Mouse (Mus musculus): ENCODE measurements around the gene Thtpa. TPM values are rescaled to one million over a fixed set of nuclear protein-coding genes. Genes with fewer than 3 reads are reported as not detected.

Gene Thtpa
- polyA plus RNA-seq, 1 experiment from 2014 or later: 12.4 TPM

DNA sequence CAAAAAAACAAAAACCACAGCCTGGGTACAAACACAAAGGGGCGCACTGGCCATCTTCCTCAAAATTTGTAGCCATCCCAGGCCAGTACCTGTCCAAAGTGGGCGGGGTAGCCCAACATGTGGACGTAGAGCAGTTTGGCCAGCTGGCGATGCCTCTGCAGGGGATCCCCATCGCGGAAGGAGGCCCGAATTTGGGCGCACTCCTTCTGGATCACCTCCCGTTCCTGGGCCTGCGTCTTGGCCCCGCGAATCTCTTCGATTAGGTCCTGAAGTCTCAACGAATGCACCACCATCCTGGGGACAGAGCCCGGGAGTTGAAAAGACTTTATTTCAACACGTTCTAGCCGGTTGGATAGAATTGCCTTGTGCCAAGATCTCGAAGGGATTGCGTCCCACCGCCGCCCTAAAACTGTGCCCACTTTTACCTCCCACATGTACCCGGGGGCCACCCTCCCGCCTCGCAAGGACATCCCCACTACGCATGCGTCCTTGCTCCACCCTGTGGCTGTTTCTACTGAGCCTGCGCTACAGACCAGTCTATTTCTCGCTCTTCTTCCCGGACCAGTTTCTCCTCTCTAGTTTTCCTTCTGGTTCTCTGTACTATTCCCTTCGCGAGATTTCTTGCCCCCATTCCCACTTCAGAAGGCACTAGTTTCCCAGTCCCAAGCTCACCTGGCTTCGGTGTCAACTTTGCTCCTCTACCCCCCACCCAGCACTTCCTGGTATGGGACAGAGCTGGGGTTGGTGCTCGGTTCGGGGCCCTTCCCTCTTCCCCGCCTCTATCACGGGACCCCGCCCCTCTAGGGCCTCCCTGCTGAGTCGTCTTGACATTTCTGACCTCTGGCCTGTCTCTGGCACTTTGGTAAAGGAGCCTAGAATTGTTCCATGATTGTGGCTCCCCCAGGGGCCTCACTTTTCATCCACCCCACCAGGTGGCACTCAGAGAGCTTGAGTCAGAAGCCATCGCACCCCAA is 11.5 kb downstream of the Thtpa start, which contains the start of gene Ap1g2:
Gene Ap1g2 (minus strand): TSS at position 758 of the 974 bp plus-strand sequence.
- peak; percentile 80 for ATAC-seq (replicated peaks; ENCODE audit: insufficient number of reproducible peaks, low FRiP score, low TSS enrichment)
- Histone ChIP-seq H3K4me1 (ENCODE audit: control insufficient read depth, insufficient read depth, low read length) (peaks cover 8% of the 10 kb centered on the region), H3K27ac (ENCODE audit: low read depth, low read length) (peak within 1 kb of the TSS; percentile 8; the same call in 1 of the 2 replicates), H3K27me3 (ENCODE audit: control insufficient read depth, insufficient read depth, low read length) (peaks cover 30% of the 10 kb centered on the region), H3K9me3 (replicated peaks; ENCODE audit: control insufficient read depth, low read length) (no peaks in the 10 kb centered on the region), H3K9ac (ENCODE audit: low read depth, low read length) (peak within 1 kb of the TSS; percentile 72), H3K36me3 (ENCODE audit: control insufficient read depth, insufficient read depth, low read length) (no peaks in the 10 kb centered on the region), H3K4me2 (peak within 1 kb of the TSS; percentile 98), H3K4me3 (ENCODE audit: low read depth, low read length) (peak within 1 kb of the TSS; percentile 56)
- under 1% methylated on average over 39 of the region's 39 CpGs for WGBS (ENCODE audit: insufficient replicate concordance)

- H3K36me3 ChIP-seq (ENCODE audit: control insufficient read depth, insufficient read depth, low read length): no peaks in the 10 kb centered on the region
- ATAC-seq (replicated peaks; ENCODE audit: insufficient number of reproducible peaks, low FRiP score, low TSS enrichment): no peak
- no peaks in the 10 kb centered on the region for H3K9me3 ChIP-seq (replicated peaks; ENCODE audit: control insufficient read depth, low read length)
- H3K9ac ChIP-seq (ENCODE audit: low read depth, low read length): no peak overlapping the region
- H3K27me3 ChIP-seq (ENCODE audit: control insufficient read depth, insufficient read depth, low read length): peaks cover 39% of the 10 kb centered on the region
- H3K27ac ChIP-seq (ENCODE audit: low read depth, low read length): no peak overlapping the region
- H3K4me3 ChIP-seq (ENCODE audit: low read depth, low read length): no peak overlapping the region
- H3K4me2 ChIP-seq: peak overlapping the region; percentile 98
- WGBS (ENCODE audit: insufficient replicate concordance): 72% methylated on average over 8 of the region's 8 CpGs
- H3K4me1 ChIP-seq (ENCODE audit: control insufficient read depth, insufficient read depth, low read length): peaks cover 8% of the 10 kb centered on the region
Measured at GRCm38 (mm10) chr14:55106990-55107389, 12.4 kb downstream of the Thtpa start.

DNA sequence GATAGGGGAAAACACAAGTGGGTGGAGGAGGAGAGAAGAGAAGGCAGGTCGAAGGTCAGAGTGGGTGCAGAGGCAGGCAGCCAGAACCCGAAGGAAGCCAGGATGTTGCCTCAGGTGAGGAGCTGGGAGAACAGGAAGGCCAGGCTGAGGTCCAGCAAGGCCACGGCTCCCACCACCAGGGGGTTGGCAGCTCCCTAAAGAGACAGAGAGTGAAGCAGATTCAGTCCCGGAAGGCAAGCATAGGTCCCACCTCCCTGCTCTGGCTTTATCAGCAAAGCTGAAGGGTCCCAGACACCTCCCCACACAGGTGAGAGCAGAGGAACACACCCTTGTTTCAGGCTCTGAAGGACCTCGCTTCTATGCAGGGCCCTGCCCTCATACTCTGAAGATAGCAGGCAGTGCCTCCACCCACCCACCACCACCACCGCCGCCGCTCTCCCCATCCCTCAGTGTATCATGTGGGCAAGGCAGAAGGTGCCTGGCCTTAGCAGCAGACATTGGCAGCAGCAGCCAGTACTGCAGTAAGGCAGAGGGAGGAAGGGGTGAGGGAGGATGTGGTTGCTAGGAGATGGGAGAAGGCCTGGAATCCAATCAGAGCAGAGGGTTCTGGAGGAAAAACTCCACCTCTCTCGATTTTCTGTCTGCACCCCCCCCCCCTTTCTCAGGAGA is 13.8 kb downstream of the Thtpa start:
- H3K27me3 ChIP-seq (ENCODE audit: control insufficient read depth, insufficient read depth, low read length): peaks cover 49% of the 10 kb centered on the region
- peaks cover 8% of the 10 kb centered on the region for H3K4me1 ChIP-seq (ENCODE audit: control insufficient read depth, insufficient read depth, low read length)
- no peak overlapping the region for H3K4me3 ChIP-seq (ENCODE audit: low read depth, low read length)
- no peak for ATAC-seq (replicated peaks; ENCODE audit: insufficient number of reproducible peaks, low FRiP score, low TSS enrichment)
- H3K27ac ChIP-seq (ENCODE audit: low read depth, low read length): no peak overlapping the region
- 32% methylated on average over 9 of the region's 9 CpGs for WGBS (ENCODE audit: insufficient replicate concordance)
- no peak overlapping the region for H3K4me2 ChIP-seq
- no peaks in the 10 kb centered on the region for H3K9me3 ChIP-seq (replicated peaks; ENCODE audit: control insufficient read depth, low read length)
- H3K9ac ChIP-seq (ENCODE audit: low read depth, low read length): no peak overlapping the region
- no peaks in the 10 kb centered on the region for H3K36me3 ChIP-seq (ENCODE audit: control insufficient read depth, insufficient read depth, low read length)

- Histone ChIP-seq H3K27me3 (ENCODE audit: control insufficient read depth, insufficient read depth, low read length) (peaks cover 57% of the 10 kb centered on the region), H3K27ac (ENCODE audit: low read depth, low read length) (no peak overlapping the region)
Measured at GRCm38 (mm10) chr14:55109048-55109873, 14.7 kb downstream of the Thtpa start.

DNA sequence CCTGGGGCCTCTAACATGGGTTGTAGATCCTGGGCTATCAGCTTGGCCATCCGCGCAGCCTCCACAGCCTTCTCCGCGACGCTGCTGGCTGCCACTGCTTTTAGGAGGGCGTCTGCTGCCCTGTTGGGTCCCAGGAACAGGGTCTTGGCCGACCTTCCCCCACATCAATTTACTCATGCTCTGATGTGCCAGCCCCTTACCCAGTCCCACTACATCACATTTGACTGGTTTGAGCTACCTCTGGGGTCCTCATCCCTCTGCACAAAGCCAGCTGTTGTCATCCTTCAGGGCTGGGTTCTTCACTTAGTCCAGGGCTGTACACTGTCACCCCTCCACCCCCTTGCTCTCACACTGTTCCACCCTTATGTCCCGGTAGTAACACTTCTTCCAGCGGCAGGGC is 15.5 kb downstream of the Thtpa start:
- no peaks in the 10 kb centered on the region for H3K9me3 ChIP-seq (replicated peaks; ENCODE audit: control insufficient read depth, low read length)
- H3K4me1 ChIP-seq (ENCODE audit: control insufficient read depth, insufficient read depth, low read length): peaks cover 9% of the 10 kb centered on the region
- H3K9ac ChIP-seq (ENCODE audit: low read depth, low read length): no peak overlapping the region
- H3K27me3 ChIP-seq (ENCODE audit: control insufficient read depth, insufficient read depth, low read length): peaks cover 65% of the 10 kb centered on the region
- no peak overlapping the region for H3K27ac ChIP-seq (ENCODE audit: low read depth, low read length)
- ATAC-seq (replicated peaks; ENCODE audit: insufficient number of reproducible peaks, low FRiP score, low TSS enrichment): no peak
- 31% methylated on average over 9 of the region's 9 CpGs for WGBS (ENCODE audit: insufficient replicate concordance)
- no peak overlapping the region for H3K4me2 ChIP-seq
- no peaks in the 10 kb centered on the region for H3K36me3 ChIP-seq (ENCODE audit: control insufficient read depth, insufficient read depth, low read length)
- no peak overlapping the region for H3K4me3 ChIP-seq (ENCODE audit: low read depth, low read length)

More at GRCm38 (mm10) chr14:55109048-55109873, 14.7 kb downstream of the Thtpa start:
- no peak for ATAC-seq (replicated peaks; ENCODE audit: insufficient number of reproducible peaks, low FRiP score, low TSS enrichment)
- no peak overlapping the region for H3K4me3 ChIP-seq (ENCODE audit: low read depth, low read length)
- H3K4me2 ChIP-seq: no peak overlapping the region
- no peaks in the 10 kb centered on the region for H3K9me3 ChIP-seq (replicated peaks; ENCODE audit: control insufficient read depth, low read length)
- H3K36me3 ChIP-seq (ENCODE audit: control insufficient read depth, insufficient read depth, low read length): no peaks in the 10 kb centered on the region
- 18% methylated on average over 20 of the region's 21 CpGs for WGBS (ENCODE audit: insufficient replicate concordance)
- peaks cover 8% of the 10 kb centered on the region for H3K4me1 ChIP-seq (ENCODE audit: control insufficient read depth, insufficient read depth, low read length)
- no peak overlapping the region for H3K9ac ChIP-seq (ENCODE audit: low read depth, low read length)

DNA sequence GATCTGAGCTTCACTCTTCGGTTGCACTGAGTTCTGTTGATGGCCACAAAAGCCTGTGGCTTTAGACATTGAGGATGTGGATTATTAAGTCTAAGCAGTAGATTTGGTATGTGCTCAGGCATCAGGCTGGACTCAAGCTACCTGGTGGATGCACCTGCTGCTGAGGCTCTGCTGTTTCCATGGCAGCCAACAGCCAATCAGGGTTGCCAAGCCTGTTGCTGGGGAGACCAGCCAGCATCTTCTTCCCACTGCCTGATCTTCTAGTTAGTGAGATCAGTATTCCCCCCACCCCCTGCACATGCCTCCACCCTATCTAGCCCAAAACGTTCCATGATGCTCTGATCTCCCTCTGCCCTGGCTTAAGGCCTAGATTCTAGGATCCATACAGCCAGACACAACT is 17.1 kb downstream of the Thtpa start:
- no peaks in the 10 kb centered on the region for H3K36me3 ChIP-seq (ENCODE audit: control insufficient read depth, insufficient read depth, low read length)
- ATAC-seq (replicated peaks; ENCODE audit: insufficient number of reproducible peaks, low FRiP score, low TSS enrichment): no peak
- peaks cover 82% of the 10 kb centered on the region for H3K27me3 ChIP-seq (ENCODE audit: control insufficient read depth, insufficient read depth, low read length)
- no peaks in the 10 kb centered on the region for H3K9me3 ChIP-seq (replicated peaks; ENCODE audit: control insufficient read depth, low read length)
- peaks cover 13% of the 10 kb centered on the region; the same call in 1 of the 2 replicates for H3K4me1 ChIP-seq (ENCODE audit: control insufficient read depth, insufficient read depth, low read length)
- no peak overlapping the region for H3K27ac ChIP-seq (ENCODE audit: low read depth, low read length)
- no peak overlapping the region for H3K4me3 ChIP-seq (ENCODE audit: low read depth, low read length)
- H3K4me2 ChIP-seq: no peak overlapping the region
- H3K9ac ChIP-seq (ENCODE audit: low read depth, low read length): no peak overlapping the region
- WGBS (ENCODE audit: insufficient replicate concordance): 80% methylated on average over 2 of the region's 2 CpGs

- no peak for ATAC-seq (replicated peaks; ENCODE audit: insufficient number of reproducible peaks, low FRiP score, low TSS enrichment)
- no peak overlapping the region for H3K27ac ChIP-seq (ENCODE audit: low read depth, low read length)
- no peaks in the 10 kb centered on the region for H3K36me3 ChIP-seq (ENCODE audit: control insufficient read depth, insufficient read depth, low read length)
- H3K4me3 ChIP-seq (ENCODE audit: low read depth, low read length): 0 out of 2 replicates have a peak overlapping the region, but pooled peaks have one; percentile 12
- peaks cover 86% of the 10 kb centered on the region for H3K27me3 ChIP-seq (ENCODE audit: control insufficient read depth, insufficient read depth, low read length)
- WGBS (ENCODE audit: insufficient replicate concordance): 59% methylated on average over 51 of the region's 51 CpGs
- H3K9ac ChIP-seq (ENCODE audit: low read depth, low read length): no peak overlapping the region
- peaks cover 16% of the 10 kb centered on the region; the same call in 1 of the 2 replicates for H3K4me1 ChIP-seq (ENCODE audit: control insufficient read depth, insufficient read depth, low read length)
- H3K4me2 ChIP-seq: peak overlapping the region; percentile 29
- H3K9me3 ChIP-seq (replicated peaks; ENCODE audit: control insufficient read depth, low read length): no peaks in the 10 kb centered on the region
Measured at GRCm38 (mm10) chr14:55113351-55113974, 18.9 kb downstream of the Thtpa start.

All from heart, embryonic 11.5 days (tissue).